Mouse (Mus musculus) kidney, adult 2 months (tissue): ENCODE measurements around the gene Cpne4.

Experiments
- CTCF ChIP-seq: fragments of 200-500 bp; conservative IDR thresholded peaks from 2 replicates; pipeline ENCODE4 v1.5.1; 2011; ENCODE audit warnings: low read depth, mild to moderate bottlenecking, control low read depth, low read length, moderate library complexity, mixed read lengths; ENCODE audit not compliant: insufficient read depth, insufficient read length
- POLR2A ChIP-seq: fragments of 200-500 bp; IDR thresholded peaks from one replicate; pipeline ENCODE4 v1.6.1; 2011; ENCODE audit warnings: low read depth, low read length, control low read depth

DNA sequence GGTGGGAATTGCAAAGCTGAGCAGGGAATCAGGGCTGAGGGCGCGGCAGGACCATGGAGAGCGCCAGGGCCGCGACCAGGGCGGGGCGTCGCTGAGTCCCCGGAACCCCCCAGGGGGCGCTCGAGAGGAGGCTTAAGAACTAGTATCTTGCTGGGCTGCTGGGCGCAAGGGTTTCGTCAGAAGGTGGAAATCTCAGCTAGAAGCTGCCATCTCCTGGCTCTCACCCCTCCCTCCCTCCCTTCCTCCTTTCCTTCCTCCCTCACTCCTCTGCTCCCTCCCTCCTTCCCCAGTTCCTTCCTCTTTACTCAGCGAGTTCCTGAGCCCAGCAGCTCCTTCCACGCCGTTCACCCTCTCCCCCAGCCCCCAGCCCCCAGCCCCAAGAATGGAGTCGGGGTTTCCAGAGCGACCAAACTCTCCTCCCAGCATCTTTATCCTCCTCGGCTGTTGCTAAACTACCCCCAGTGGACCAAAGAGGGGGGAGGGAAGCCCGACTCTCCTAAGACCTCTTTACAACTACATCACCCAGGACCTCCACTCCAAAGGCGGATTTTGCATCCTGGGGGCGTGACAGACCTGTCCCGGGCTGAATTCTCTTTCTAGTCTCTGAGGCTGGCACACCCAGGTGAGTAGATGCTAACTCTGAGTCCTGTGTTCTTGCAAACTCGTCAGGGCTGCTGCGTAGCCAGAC, 22.5 kb downstream of the Cpne4 start:
- peak; percentile 45; the same call in 1 of the 2 replicates for TF ChIP-seq CTCF
- TF ChIP-seq POLR2A = no peak
